Mouse (Mus musculus) ES-E14 (cell line): ENCODE results near the gene Erbb3.

Source experiments
- HCFC1 ChIP-seq: IDR thresholded peaks from 2 replicates; pipeline ENCODE4 v1.6.1; 2012; ENCODE audit warnings: low read length, inconsistent platforms, borderline replicate concordance; ENCODE audit not compliant: insufficient read depth
- MAFK ChIP-seq: IDR thresholded peaks from 2 replicates; pipeline ENCODE4 v1.6.1; 2014; ENCODE audit warnings: mild to moderate bottlenecking, low read depth, low read length, inconsistent platforms; ENCODE audit not compliant: insufficient read depth

- TF ChIP-seq HCFC1 (no peak), MAFK (no peak)
Observed at GRCm38 (mm10) chr10:128621986-128622520, 32.6 kb upstream of the Erbb3 start.
